Mouse (Mus musculus) right cerebral cortex, postnatal 36 days (tissue): ENCODE results near the gene Cnot11.

Experiments used
- DNase-seq, 2 experiments: peaks; one replicate each; pipeline ENCODE4 v3.0.0; 2022; ENCODE audit warnings: low spot score in 2 of 2, mixed read lengths in 1 of 2

Cnot11 gene

DNA sequence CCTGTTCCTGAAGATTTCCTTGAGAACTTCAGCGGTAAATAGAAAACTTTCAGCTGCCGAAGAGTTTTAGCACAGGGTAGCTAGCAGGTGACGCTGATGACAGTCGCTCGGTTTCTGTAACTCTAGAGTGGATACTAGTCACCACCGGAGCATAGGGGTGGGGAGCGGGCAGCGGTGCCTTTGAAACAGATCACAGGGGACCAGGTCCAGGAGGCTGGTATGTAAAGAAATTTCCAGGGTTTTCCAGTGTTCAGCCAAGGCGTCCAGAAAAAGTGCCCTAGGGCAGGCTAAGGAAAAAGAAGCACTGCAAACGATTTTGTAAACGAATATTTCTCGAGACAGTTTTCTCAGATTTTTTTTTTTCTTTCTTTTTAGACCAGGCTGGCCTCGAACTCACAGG, at the start of gene Cnot11:
TSS of gene Cnot11 (plus strand) at position 162 of the 400 bp plus-strand sequence.
- no peak for DNase-seq

DNA sequence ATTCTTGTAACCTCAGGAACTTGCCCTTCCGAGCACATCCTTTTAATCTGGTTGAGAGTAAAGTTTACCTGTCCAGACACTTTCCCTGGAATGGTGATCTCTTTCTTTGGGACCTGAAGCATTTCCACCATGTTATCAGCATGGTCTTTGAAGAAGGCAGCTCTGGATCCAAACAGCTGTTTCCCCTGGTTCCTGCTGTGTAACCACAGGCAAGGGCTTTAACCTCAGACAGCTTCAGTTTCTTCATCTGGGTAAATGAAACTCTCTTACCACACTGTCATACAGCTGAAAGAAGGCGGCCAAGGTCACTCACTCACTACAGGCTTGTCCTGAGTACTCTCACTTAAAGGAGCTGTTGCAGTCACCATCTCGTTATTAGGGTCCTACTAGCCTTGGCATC, 47.4 kb upstream of the Cnot11 start:
- DNase-seq, result no peak

DNA sequence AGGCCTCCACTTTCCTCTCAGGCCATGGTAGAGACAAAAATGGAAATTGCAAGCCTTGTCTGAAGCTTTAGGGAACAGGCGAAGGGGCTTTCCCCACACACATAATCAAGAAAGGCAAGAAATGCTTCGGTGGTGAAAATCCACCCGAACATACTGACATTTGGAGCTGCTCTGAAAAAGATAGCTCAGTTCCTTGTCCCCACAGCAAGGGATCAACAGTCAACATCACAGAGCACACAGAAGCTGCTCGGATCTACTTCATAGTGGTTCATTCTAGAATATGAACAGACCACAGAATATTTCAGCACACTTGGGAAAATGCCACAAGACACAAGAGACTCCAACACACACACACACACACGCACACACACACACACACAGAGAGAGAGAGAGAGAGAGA, 41.6 kb upstream of the Cnot11 start:
- no peak for DNase-seq

DNA sequence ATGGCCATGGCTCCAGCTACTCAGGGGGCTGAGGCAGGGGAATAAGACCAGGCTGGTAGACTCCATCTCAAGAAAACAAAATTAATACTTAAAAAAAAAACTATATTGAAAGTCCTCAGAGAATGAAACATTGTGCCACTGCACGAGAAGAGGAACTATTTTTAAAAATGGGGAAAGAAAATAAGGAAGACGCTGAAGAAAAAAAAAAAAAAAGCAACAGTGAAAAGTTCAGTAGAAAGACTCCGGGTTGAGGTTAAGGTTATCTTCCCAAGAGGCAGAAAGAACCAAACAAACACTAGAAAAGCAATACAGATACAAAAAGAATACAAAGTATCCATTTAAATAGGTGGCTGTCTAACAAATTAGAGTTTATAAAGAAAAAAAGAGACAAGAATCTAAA, 41.1 kb upstream of the Cnot11 start:
- DNase-seq, result no peak

DNA sequence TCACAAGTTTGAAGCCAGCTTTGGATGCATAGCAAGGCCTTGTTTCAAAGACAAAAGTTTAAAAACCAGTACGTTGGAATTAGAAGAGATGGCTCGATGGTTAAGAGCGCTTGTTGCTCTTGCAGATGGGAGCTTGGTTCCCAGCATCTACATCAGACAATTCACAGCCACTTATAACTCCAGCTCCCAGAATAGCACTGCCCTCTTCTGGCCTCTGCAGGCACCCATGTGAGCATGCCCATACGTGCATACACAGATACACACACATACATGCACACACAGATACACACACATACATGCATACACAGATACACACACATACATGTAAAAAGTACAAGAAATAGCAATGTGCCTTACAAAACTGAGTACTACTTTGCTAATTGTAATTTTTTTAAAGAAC, 37.8 kb upstream of the Cnot11 start:
- no peak for DNase-seq

DNA sequence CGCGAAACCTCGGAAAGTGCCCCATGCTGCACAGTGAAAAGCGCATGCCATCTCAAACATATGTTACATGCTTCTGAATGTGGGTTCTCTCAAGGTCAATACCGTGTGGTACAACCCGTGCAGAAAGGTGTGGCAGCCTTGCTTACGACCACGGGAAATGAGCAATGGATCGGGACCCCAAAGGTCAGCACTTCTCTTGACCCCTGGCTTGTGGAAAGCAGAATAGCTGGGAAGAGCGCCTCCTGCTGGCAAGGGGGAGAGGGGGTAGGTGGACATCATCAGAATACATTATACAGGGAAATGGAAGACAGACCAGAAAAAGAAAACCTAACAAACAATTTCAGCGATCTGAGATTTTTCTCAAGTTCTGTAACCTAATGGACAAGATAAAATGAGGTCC, 37.0 kb upstream of the Cnot11 start:
- DNase-seq, result no peak

DNA sequence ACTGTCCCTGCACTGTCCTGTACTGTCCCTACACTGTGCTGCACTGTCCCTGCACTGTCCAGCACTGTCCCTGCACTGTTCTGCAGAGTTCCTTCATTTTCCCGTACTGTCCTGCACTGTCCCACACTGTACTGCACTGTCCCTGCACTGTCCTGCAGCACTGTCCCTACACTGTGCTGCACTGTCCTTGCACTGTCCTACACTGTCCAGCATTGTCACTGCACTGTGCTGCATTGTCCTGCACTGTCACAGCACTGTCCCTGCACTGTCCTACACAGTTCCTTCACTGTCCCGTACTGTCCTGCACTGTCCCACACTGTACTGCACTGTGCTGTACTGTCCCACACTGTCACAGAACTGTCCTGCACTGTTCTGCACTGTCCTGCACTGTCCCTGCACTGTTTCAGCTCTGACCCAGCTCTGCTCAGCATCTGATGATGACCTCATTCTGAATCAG, 35.3 kb upstream of the Cnot11 start:
- no peak for DNase-seq

DNA sequence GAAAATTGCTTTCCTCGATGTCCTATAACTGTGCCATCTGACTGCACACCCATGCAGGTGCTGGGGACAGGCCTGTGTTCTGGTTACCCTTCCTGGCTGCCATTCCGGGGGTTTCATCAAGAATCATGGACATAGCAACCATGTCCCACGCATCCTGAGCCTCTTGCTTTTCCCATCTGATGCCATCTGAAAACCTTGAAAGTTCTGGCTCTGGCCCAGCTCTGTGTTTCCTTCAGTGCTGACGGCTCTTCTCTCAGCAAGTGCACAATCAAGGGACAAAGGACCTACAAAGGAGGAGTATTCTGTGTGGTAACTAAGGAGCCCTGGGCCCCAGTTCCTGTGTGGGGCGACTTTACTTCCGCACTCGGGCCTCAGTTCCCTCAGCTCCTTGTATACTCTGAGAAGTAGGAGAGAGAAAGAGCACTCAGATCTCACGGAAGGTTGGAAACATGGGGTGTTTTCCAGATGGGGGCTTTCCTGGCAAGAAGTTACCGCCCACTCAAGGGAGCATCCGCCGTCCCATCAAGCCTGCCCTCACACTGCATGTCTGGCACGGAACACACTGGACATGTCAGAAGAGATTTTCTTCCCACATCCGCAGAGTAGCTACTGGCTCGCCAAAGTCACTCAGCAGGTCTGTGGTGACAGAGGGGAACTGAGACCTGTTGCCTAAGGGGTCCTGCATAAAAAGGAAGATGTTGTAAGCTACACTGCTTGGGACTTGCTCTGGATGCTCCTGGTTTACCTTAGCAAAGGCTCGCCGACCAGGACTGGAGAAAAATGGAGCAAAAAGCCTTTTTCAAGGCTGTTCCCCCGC, 31.8 kb upstream of the Cnot11 start:
- DNase-seq, result no peak

DNA sequence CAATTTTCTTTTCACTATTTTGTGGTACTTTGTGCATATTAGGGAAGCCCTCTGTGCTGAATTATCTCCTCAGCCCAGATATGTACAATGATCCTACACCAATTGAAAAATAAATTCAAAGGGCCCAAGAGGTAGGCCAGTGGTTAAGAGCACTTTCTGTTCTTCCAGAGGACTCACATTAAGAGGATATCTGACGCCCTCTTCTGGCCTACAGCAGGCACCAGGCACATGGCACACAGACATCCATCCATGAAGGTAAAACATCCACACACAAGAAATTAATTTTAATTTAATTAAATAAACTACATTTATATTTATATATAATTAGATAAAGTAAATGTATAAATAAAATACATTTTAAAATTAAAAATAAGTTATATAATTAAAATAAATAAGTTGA, 30.5 kb upstream of the Cnot11 start:
- DNase-seq, result peak in 1 of 2 experiments; percentile 21

DNA sequence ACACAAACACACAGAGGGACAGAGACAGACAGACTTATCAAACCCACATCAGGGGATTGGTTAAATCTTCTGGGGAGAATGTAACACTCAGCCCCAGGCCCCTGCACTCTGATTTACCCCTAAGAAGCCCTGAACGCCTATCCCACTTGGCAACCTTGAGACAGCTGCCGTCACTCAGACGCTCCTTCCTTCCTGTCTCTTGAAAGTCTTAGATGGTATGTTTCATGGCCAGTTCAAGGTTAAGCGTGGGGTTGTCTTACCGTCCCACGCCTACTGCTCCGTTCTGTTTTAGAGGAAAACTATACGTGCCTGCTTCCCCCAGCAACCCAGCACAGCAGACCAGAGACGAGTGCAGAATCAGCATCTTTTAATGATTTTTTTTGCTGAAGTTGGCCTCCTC, 29.2 kb upstream of the Cnot11 start:
- DNase-seq, result no peak

DNA sequence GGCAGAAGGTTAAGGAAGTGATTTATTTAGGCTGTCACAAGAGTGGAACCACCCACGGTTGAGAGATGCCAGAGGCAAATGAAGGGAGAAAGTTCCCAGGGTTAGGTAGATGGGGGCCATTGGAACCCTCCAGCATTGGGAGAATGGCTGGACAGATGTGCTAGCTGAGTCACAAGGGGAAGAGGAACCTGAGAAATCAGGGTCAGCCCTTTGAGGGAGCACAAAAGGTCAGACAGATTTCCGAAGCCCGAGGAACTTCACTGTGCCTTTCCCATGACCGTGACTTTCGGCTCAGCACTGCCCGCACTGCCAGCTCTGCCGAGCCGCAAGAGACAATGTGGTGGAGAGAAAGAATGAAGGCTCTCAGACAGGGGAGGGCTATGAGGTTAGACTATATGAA, 23.0 kb upstream of the Cnot11 start:
- DNase-seq, result no peak

DNA sequence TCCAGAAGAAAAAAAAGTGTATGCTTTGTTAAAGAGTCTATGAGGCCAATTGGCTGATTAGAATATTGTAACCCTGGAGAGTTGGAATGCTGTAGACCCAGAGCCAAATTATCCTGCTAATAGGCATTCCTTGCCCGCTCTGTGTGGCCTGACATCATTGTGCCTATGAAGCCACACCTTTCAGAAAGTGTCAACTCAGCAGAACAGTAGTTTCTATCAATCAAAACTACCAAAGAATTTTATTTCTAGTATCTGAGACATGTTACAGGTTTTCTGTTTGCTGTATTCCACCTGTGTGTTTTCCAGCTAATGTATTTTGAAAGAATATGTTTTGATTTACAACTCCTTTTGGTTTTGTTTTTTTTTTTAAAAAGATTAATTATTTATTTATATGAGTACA, 22.6 kb upstream of the Cnot11 start:
- DNase-seq, result no peak

DNA sequence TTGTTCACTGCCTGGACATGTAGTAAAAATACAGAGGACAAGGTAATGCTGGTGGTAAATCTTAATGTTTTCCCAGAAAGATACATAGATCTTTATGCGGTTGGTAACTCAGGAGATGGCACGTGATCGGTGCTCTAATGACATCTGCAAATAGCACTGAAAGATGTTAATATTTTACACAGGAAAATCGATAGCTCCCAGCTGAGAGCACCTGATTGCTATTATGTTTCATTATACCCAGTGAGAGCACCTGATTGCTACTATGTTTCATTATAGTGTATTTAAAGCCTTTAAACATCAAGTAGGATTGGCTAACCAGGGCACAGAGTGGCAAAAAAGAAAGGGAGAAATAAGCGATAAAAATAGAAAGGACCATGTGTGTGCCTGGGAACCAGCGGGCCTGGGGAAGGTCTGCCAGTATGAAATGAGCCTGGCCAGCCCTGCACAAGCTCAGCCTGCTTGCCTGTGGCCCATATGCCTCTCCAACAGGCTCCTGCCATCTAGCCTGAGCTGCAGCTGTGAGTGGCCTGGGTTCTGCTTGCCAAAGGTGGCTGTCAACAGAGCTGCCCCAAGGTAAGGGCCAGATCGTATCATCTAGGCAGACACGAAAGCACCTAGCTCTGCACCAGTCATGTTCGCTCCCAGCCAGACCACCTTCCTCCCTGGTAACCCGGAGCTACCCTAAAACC, 19.3 kb upstream of the Cnot11 start:
- no peak for DNase-seq

DNA sequence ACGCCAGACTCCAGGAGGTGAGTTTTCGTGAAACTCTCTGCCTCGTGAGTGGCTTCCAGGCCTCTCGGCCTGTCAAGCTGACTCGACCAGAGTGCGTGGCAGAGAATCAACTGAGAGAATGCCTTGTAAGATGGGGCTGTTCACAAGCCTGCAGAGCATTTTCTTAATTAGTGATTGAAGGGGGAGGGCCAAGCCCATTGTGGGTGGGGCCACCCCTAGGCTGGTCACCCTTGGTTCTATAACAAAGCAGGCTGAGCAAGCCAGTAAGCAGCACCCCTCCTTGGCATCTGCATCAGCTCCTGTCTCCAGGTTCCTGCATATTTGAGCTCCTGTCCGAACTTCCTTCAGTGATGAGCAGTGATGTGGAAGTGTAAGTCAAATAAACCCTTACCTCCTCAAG, 13.5 kb upstream of the Cnot11 start:
- DNase-seq, result no peak

DNA sequence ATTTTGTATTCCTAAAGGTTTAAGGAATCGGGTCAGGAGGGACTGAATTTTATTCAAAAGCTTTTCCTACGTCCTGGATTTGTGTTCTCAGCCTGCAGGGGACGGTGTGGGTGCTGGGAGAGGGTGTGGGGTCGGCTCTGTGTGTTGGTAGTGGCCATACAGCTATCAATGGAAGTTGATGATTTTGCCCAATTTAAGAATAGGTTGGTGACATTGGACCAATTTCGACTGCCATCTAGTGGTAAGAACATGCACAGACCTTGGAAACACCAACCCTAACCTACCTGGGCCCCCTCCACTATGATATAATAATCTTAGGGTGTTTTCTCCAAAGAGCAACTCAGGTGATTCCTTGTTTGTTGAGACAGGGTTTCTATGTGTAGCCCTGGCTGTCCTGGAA, 12.3 kb upstream of the Cnot11 start:
- no peak for DNase-seq

DNA sequence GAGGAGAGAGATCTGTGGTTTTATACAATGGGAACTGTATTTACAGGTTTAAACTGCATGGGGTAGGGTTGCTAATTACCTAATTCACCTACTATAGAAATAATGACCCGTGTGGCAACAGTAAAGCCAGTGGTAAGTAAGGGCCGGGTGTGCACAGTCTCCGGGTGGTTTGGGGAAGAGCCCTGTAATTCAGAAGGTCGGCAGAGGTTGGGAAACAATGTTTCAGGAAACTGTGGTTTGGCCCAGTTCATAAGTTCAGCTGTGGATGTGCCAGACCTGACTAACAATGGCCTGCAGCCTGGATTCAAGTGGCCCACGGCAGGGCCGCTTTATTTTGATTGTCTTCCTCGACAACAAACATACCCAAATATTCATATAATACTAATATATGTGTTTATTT, 9.0 kb upstream of the Cnot11 start:
- DNase-seq, result no peak

DNA sequence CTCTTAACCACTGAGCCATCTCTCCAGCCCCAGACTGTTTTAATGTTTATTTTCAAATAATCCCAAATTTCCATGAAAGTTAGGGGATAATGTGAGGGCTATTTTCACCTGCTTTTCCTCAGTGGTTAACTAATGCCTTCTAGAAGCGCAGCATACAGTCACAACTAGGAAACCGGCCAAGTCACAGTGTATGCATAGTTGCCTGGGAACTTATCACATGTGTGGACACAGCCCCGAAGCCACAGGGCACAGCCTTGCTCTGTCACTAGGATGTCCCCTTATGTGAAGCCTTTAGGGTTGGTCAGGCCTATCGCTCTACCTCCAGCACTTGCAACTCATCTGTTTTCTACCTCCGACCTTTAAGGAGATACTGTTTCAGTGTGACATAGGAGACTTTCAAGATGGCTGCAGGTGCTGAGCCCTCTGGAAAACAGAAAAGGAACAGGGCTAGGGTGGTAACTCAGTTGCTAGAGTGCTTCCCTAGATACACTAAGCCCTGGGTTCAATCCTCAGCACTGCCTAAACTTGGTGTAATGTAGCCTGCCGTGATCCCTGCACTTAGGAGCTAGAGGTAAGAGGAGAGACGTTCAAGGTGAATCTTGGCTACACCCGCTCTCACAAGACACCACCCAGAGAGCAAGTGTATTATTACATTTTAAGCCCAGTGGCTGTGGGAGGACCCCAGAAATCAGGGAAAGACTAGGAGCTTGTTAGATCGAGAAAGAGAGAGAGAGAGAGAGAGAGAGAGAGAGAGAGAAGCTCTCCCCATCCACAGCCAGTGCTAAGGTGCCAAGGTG, 8.2 kb upstream of the Cnot11 start:
- DNase-seq, result no peak

DNA sequence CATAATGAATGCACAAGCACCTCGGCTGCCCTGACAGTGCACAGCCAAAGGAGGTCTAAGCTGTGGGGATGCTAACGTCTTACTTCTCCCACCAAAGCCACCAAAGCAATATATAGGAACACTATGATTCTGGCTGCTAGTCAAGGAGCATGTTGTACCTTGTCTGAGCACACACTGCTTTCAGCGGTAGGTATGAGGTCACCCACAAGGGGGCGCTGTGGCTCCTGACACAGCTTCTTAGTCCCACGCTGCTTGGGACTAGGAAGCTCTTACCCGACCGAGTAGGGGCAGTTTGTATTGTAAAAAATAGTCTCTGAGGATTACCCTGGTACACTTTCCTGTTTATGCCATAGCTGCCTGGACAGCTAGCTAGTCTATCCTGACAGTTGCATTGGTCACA, 7.4 kb upstream of the Cnot11 start:
- peak; percentile 36 to 38 for DNase-seq

DNA sequence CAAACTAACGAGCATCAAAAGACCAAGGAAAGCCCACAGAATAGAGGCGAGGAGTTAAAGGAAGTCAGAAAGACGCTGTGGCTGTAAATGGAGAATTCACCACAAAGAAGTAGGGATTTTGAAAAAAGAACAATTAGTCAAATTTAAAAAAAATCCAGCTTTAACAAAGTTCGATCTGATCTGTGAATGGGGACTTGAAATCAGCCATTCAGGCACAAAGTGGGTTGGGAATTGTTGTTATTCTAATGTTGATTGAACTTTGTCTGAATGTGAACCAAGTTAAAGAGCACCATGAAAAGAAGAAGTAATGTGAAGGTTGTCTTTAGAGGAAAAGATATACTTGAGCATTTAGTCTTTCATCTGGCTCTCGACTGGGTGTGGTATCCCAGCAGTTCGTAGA, 6.5 kb upstream of the Cnot11 start:
- no peak for DNase-seq

DNA sequence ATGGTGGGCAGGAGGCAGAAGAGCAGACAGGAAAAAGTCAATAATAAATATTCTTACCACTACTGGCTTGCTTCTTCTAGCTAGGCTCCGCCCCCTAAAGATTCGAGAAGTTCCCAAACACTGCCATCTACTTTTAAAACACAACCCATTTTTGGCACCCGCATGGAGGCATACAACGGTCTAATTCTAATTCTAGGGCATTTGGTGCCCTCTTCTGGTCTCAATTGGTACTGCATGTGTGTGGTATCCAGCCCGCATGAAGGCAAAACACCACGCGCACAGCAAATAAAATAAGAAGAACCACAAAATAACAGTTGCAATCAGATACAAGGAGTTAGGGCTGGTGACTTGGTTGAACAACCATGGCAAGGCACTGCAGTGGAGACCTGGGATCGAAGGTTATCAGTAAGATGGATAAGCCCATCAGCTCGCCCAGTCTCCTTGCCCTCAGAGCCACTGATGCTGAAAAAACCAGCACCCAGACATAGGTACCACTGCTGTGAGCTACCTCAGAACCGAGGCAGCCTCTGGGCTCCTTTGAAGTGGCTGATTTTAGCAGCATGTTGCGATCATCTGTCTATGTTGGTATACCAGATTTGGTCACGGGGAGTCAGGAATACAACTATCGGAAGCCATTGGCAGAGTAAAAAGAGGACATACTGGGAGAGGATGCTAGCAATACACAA, 4.4 kb upstream of the Cnot11 start:
- DNase-seq, result peak; percentile 23 to 62

DNA sequence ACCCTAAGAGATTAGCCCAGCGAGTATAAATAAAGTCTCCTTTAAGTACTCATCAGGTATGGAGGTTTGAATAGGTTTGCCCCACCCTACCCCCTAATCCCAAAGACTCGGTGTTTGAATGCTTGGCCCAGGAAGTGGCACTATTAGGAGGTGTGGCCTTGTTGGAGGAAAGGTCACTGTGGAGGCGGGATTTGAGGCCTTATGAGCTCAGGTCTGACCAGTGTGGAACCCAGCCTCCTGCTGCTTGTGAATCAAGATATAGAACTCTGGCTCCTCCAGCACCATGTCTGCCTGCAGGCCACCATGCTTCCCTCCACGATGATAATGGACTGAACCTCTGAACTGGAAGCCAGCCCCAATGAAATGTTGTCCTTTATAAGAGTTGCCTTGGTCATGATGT, 3.8 kb upstream of the Cnot11 start:
- DNase-seq, result no peak

DNA sequence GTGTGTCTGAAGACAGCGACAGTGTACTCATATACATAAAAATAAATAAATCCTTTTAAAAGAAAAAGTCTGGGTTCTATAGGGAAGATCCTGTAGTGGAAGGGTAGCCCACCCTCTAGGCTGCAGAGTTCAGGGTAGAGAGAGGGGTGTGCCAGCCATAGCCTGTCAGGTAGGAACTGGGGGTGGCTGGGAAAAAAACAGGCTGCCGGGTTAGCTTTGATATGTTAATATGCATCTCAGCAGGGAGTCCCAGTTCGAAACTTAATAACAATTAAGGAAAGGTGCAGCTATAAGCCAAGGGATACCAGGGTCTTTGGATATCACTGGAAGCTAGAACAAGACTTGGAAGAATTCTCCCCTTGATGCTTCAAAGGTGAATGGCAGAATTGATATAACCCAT, 875 bp upstream of the Cnot11 start:
- DNase-seq, result no peak
